Mouse (Mus musculus) CH12.LX (cell line): ENCODE results near the gene Hspa1a.
"Not testable (repeated sequence)": the region's sequence is repeated elsewhere in the genome, so short reads cannot be mapped to it uniquely, and the experiment has no call there.

ENCODE experiments used
- CHD1 ChIP-seq: IDR thresholded peaks from 2 replicates; pipeline ENCODE4 v1.6.1; 2012; ENCODE audit warnings: low read depth, low read length, improper control_type of control experiment, inconsistent platforms
- CTCF ChIP-seq, 2 experiments: IDR thresholded peaks in 1 of 2; conservative IDR thresholded peaks in 1 of 2; 2 replicates each; pipeline ENCODE4 v1.5.1; 2011 to 2012; ENCODE audit warnings: low read depth in 2 of 2, low read length in 2 of 2, improper control_type of control experiment in 1 of 2, inconsistent platforms in 1 of 2, mild to moderate bottlenecking in 1 of 2, moderate library complexity in 1 of 2
- ELF1 ChIP-seq: IDR thresholded peaks from 2 replicates; pipeline ENCODE4 v1.6.1; 2014; ENCODE audit warnings: low read depth, mild to moderate bottlenecking, inconsistent platforms, low read length, improper control_type of control experiment
- EP300 ChIP-seq: IDR thresholded peaks from 2 replicates; pipeline ENCODE4 v1.6.1; 2011; ENCODE audit warnings: low read length, improper control_type of control experiment
- POLR2A ChIP-seq: IDR thresholded peaks from 2 replicates; pipeline ENCODE4 v1.6.1; 2011; ENCODE audit warnings: low read depth, mild to moderate bottlenecking, improper control_type of control experiment, low read length
- RCOR1 ChIP-seq: conservative IDR thresholded peaks from 2 replicates; pipeline ENCODE4 v1.6.1; 2012; ENCODE audit warnings: low read depth, mild to moderate bottlenecking, inconsistent platforms, low read length, improper control_type of control experiment

DNA sequence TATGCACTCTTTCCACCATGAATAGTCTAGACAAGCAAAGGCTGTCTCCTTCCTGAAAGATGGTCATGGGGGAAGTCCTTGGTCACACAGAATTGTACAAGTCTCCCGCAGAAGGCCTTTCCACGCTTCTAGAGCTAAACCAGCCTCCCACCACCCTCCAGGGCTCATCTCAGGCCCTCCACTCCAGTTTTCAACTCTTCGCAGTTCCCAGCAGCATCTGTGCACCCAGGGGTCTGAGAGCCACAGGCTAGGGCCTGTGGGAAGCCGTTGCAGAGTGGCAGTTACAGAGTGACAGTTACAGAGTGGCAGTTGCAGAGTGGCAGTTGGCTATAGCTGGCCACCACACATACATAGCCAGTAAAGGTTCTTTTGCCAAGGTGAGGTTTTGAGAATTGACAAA lies 24.0 kb upstream of the Hspa1a start:
- not testable (repeated sequence) for TF ChIP-seq CTCF (conservative IDR thresholded peaks at IDR 0.05 in 1 of 2, IDR thresholded peaks at IDR 0.05 in 1 of 2; ENCODE audit: low read depth in 2 of 2, low read length in 2 of 2); EP300; RCOR1; CHD1; ELF1
- peak; percentile 48 for TF ChIP-seq POLR2A
